Mouse (Mus musculus) olfactory bulb, adult 2 months (tissue): ENCODE results near the gene Ube2l6.

Source experiments
- CTCF ChIP-seq: fragments of 200-500 bp; IDR thresholded peaks from 2 replicates; pipeline ENCODE4 v1.5.1; 2012; ENCODE audit warnings: low read depth, mild to moderate bottlenecking, low read length, moderate library complexity; ENCODE audit not compliant: insufficient read depth
- POLR2A ChIP-seq: fragments of 200-500 bp; IDR thresholded peaks from 2 replicates; pipeline ENCODE4 v1.6.1; 2012; ENCODE audit warnings: mild to moderate bottlenecking, low read depth, low read length, moderate library complexity; ENCODE audit not compliant: insufficient read depth

- TF ChIP-seq CTCF (peak; percentile 45; the same call in 1 of the 2 replicates), POLR2A (no peak)
Observed at GRCm38 (mm10) chr2:84810886-84811577, 12.4 kb downstream of the Ube2l6 start.
